Mouse (Mus musculus) lung, adult 18-20 months (tissue): ENCODE measurements at regions not wholly inside any gene's neighbourhood (a gene's known extent, or its start where the extent isn't known, plus 50 kb on each side); places are given as distances from the start of the nearest gene placed in this dataset.
A peak's percentile ranks its signal among the peaks of the same experiment; 100 is the strongest.

Experiments used
- DNase-seq, 2 experiments: peaks; one replicate each; pipeline ENCODE4 v3.0.0; 2022; ENCODE audit warnings: mixed read lengths in 2 of 2

GRCm38 (mm10) chr1:64361959-64362638, 170.3 kb upstream of the Creb1 start:
- DNase-seq: no peak

GRCm38 (mm10) chr1:64343268-64343667, 189.2 kb upstream of the Creb1 start:
- DNase-seq: no peak

- no peak for DNase-seq
These were observed 190.8 kb upstream of the Creb1 start for GRCm38 (mm10) chr1:64341596-64341995.

GRCm38 (mm10) chr1:64338575-64338961, 193.9 kb upstream of the Creb1 start:
- DNase-seq: peak in 1 of 2 experiments; percentile 12

- DNase-seq: no peak
These were observed 194.5 kb upstream of the Creb1 start for GRCm38 (mm10) chr1:64337619-64338574.

GRCm38 (mm10) chr1:64331566-64331965, 200.9 kb upstream of the Creb1 start:
- DNase-seq: no peak

- DNase-seq: no peak
These were observed 201.7 kb upstream of the Creb1 start for GRCm38 (mm10) chr1:64330721-64331120.

- DNase-seq: no peak
These were observed 200.1 kb upstream of the Klf7 start for GRCm38 (mm10) chr1:64322197-64322596.

- no peak for DNase-seq
These were observed 197.1 kb upstream of the Klf7 start for GRCm38 (mm10) chr1:64319155-64319582.

GRCm38 (mm10) chr1:64318440-64319154, 196.5 kb upstream of the Klf7 start:
- no peak for DNase-seq

GRCm38 (mm10) chr1:64317032-64317636, 195.1 kb upstream of the Klf7 start:
- DNase-seq: peak in 1 of 2 experiments; percentile 17

- DNase-seq: no peak
These were observed 189.3 kb upstream of the Klf7 start for GRCm38 (mm10) chr1:64311371-64311770.

- no peak for DNase-seq
These were observed 186.5 kb upstream of the Klf7 start for GRCm38 (mm10) chr1:64308560-64308959.

GRCm38 (mm10) chr1:64308088-64308487, 186.0 kb upstream of the Klf7 start:
- DNase-seq: no peak

- DNase-seq: peak; percentile 78 to 80
These were observed 183.5 kb upstream of the Klf7 start for GRCm38 (mm10) chr1:64305427-64306213.

- peak; percentile 57 to 62 for DNase-seq
These were observed 180.8 kb upstream of the Klf7 start for GRCm38 (mm10) chr1:64302833-64303358.

- DNase-seq: peak; percentile 39 to 54
These were observed 179.5 kb upstream of the Klf7 start for GRCm38 (mm10) chr1:64301530-64302061.

GRCm38 (mm10) chr1:64300951-64301529, 179.0 kb upstream of the Klf7 start:
- peak; percentile 18 to 22 for DNase-seq

GRCm38 (mm10) chr1:64298950-64299349, 176.9 kb upstream of the Klf7 start:
- DNase-seq: no peak

GRCm38 (mm10) chr1:64298188-64298587, 176.1 kb upstream of the Klf7 start:
- DNase-seq: no peak

- DNase-seq: no peak
These were observed 175.3 kb upstream of the Klf7 start for GRCm38 (mm10) chr1:64297343-64297742.
